Mouse (Mus musculus) macrophage (primary cell): ENCODE results near the gene Tenm2. TPM values are rescaled to one million over a fixed set of nuclear protein-coding genes. Genes with fewer than 3 reads are reported as not detected.

ENCODE experiments used
- H3K27ac ChIP-seq: fragments of 350-480 bp; formaldehyde crosslinking; 2 replicates; pipeline ENCODE4 v1.9.0; 2021
- H3K36me3 ChIP-seq: fragments of 350-480 bp; formaldehyde crosslinking; 2 replicates; pipeline ENCODE4 v1.9.0; 2021; ENCODE audit errors: inconsistent target
- H3K4me3 ChIP-seq: fragments of 350-480 bp; formaldehyde crosslinking; 2 replicates; pipeline ENCODE4 v1.9.0; 2021; ENCODE audit errors: inconsistent target
- H3K79me2 ChIP-seq: fragments of 350-480 bp; formaldehyde crosslinking; 2 replicates; pipeline ENCODE4 v1.9.0; 2021; ENCODE audit errors: inconsistent target
- WGBS: methylation state at CpG from one replicate; pipeline ENCODE4 v1.1.7; 2026; ENCODE audit warnings: inconsistent platforms; ENCODE audit not compliant: missing documents; 5-methylcytosine and 5-hydroxymethylcytosine counted together
- polyA plus RNA-seq: library from polyadenylated mRNA; stranded (reverse); fragments of 250-400 nt; gene quantifications from 3 replicates; pipeline ENCODE4 v1.2.4, GENCODE M21; 2018; ENCODE audit warnings: inconsistent platforms

Tenm2 gene
- polyA plus RNA-seq, 1 experiment from 2014 or later: not detected

DNA sequence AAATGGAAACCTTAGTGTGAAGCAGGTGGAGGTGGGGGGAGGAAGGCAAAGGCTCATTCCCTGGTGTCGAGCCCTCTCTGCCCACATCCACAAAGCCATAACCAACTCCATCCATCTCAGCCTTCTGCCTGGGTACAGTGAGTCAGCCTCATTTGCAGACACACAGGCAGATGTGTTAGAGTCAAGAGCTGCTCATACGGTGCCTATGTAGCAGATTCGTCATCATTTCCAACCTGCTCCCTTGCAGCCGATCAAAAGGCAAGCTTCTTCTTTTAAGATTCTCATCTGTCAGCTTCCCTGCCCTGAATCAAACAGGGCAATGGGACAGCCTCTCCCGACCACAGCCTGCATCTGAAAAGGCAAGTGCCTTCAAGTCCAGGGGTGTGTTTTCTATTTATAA, 979.0 kb downstream of the Tenm2 start:
- Histone ChIP-seq H3K79me2 (no peaks in the 10 kb centered on the region), H3K27ac (no peak overlapping the region), H3K4me3 (no peak overlapping the region), H3K36me3 (no peaks in the 10 kb centered on the region)
- 84% methylated on average over 5 of the region's 5 CpGs for WGBS

DNA sequence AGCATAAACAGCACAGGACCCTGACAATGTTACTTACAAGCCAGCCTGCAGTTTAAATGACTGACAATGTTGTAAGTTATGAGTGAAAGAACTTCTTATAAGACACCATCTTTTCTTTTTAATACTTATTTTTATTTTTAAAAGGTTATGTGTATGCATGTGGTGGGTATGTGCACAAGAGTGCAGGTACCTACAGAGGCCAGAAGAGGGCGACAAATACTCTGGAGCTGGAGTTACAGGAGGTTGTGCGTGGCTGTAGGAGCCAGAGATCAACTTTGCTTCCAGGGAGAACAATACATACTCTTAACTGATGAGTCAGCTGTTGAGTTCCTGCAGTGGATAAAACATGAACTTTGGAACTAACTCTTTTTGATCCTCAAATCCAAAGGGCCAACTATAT, 981.7 kb downstream of the Tenm2 start:
- Histone ChIP-seq H3K79me2 (no peaks in the 10 kb centered on the region), H3K36me3 (no peaks in the 10 kb centered on the region), H3K27ac (no peak overlapping the region), H3K4me3 (no peak overlapping the region)
- 85% methylated on average over 2 of the region's 2 CpGs for WGBS

DNA sequence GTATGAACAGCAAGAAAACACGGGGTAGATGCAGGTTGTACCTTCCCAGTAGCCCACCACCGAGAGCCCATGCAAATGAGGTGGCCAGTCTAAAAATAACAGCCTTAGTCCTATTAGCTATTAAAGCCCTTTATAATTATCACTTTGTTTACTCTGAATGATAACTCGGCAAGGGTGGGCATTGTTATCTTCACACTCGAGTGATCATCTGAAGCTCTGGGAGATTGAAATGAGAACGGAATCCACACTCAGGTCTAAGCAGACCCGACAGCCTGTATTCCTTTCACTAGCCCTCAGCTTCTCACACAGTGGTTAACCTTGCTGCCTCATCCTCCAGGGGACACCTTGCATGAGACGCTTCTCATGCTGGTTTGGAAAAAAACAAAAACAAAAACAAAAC, 985.7 kb downstream of the Tenm2 start:
- Histone ChIP-seq H3K36me3 (no peaks in the 10 kb centered on the region), H3K4me3 (no peak overlapping the region), H3K79me2 (no peaks in the 10 kb centered on the region), H3K27ac (no peak overlapping the region)
- WGBS: 84% methylated on average over 7 of the region's 7 CpGs

DNA sequence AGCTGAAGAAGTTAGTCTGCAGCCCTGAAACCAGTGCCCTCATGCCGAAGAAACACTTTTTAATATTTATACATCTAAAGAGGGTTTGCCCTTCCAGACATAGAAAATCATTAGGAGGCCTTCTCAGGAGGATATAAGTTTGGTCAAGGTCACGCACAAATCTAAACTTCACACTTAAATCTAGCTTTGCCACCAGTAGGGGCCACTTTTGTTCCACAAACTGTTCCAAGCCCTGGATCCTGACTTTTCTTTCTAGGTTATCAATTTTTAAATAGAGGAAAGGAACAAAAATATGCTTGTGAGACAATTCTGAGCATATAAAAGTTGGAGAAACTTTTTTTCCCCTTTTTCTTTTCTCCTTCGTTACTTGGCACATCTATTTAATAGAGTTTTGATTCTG, 989.6 kb downstream of the Tenm2 start:
- Histone ChIP-seq H3K79me2 (no peaks in the 10 kb centered on the region), H3K36me3 (no peaks in the 10 kb centered on the region), H3K27ac (no peak overlapping the region), H3K4me3 (no peak overlapping the region)
- 87% methylated on average over 3 of the region's 3 CpGs for WGBS

DNA sequence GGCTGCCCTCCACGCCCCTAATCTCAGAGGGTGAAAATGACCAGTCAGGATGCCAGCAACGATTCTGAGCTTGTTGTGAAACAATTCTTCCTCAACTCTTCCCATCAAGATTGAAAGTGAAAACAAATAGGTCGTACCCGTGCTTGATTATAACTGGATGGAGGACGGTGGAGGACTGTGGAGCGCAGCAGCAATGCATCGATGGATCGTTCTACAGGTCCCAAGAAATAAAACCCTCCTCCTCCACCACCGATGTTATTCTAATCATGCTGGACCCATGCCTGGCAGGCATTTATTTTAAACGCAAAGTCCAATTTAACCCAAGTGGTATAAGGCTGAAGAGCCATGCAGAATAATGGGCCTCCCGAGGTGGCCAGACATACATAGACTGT, 991.3 kb downstream of the Tenm2 start:
- WGBS: 89% methylated on average over 11 of the region's 11 CpGs
- Histone ChIP-seq H3K79me2 (no peaks in the 10 kb centered on the region), H3K36me3 (no peaks in the 10 kb centered on the region), H3K4me3 (no peak overlapping the region), H3K27ac (no peak overlapping the region)

DNA sequence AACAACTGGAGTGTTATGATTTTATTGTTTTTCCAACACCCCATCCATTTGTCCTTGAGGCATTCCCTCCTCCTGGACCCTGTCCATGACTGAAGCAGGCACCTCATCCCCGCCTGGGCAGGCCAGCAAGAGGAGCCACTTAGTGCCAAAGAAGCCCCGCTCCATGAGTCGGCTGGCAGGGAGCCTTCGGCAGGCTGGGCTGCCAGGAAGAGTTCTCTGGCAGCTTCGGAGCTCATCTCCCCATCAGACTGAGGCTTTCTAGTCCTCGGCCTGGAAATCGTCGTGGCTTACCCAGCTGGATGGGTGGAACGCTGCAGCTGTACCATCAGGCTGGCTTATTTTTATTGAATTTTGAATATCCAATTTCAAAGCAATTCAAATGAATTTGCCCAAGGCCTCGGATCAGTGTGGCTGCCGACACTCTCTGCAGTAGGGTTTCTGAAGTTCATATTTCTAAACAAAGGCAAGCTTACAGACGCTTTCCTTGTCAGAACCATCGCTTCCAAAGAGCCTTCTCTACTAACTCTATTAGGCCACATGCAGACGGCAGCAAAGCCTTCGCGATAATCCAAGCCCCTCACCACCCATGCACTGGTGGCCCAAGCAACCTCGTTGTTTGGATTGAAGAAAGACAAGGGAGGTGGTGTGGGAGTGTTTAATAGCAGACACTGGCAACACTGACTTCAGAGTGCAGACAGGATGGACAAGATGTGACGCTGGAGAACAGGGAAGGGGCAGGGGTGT, 991.8 kb downstream of the Tenm2 start:
- no peak overlapping the region for H3K27ac ChIP-seq
- no peaks in the 10 kb centered on the region for H3K36me3 ChIP-seq
- 91% methylated on average over 18 of the region's 18 CpGs for WGBS
- no peak overlapping the region for H3K4me3 ChIP-seq
- no peaks in the 10 kb centered on the region for H3K79me2 ChIP-seq

DNA sequence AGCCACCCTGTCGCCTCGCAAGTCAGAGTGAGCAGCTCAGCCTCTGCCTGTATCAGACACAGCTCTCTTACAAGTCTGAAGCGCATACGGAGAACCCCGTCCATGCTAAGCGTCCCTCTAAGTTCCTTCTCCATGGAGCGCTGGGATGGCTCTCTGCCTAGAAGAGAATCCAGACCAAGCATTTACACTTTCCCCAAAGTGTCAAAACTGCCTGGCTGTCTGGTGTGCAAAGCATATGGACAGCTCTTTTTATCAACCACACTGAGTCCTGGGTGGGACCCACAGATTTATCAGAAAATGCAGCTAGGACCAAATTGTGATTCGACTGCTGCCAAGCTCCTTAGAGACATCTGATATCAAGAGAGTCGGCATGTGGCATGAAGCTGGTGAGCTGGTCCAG, 996.9 kb downstream of the Tenm2 start:
- WGBS: 91% methylated on average over 9 of the region's 9 CpGs
- Histone ChIP-seq H3K27ac (no peak overlapping the region), H3K4me3 (no peak overlapping the region), H3K79me2 (no peaks in the 10 kb centered on the region), H3K36me3 (no peaks in the 10 kb centered on the region)

DNA sequence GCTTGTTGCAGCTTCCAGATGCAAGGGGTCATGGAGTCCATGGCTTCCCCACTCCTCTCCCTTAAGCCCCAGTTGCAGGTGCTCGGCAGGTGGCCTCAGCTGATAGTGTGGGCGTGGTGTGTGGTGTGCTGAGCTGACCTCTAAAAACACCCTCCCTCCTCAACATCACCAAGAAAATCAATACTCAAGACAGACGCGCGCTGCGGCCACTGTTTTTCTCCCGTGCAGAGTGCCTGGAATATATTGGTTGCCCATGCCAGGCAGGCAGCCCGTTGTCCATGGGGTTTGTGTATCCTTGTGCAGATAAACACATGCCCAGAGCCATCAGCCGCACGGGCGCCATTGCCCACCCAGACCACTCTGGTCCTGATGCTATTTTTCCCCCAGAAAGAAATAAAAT, 1007.1 kb downstream of the Tenm2 start:
- H3K27ac ChIP-seq: no peak overlapping the region
- H3K4me3 ChIP-seq: no peak overlapping the region
- no peaks in the 10 kb centered on the region for H3K36me3 ChIP-seq
- H3K79me2 ChIP-seq: no peaks in the 10 kb centered on the region
- WGBS: 90% methylated on average over 11 of the region's 11 CpGs

DNA sequence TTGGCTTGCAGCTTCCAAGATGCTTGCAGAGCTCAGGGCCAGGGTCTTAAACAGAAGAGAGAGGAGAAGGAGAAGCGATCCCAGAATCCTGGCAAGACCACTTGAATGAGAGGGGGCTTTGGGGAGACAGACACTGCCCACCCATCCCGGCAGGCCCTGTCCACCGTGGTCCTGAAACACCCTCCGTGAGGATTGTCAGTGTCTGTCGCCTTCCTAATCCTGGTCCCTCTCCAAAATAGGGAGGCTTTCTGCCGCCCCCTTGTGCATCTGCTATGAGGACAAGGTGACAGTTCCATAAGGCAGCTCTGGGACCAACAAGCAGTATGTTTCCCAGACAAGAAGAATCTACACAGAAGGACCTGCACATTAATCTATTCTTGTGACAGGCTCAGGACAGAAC, 1007.6 kb downstream of the Tenm2 start:
- 86% methylated on average over 6 of the region's 6 CpGs for WGBS
- H3K79me2 ChIP-seq: no peaks in the 10 kb centered on the region
- H3K36me3 ChIP-seq: no peaks in the 10 kb centered on the region
- no peak overlapping the region for H3K27ac ChIP-seq
- no peak overlapping the region for H3K4me3 ChIP-seq

DNA sequence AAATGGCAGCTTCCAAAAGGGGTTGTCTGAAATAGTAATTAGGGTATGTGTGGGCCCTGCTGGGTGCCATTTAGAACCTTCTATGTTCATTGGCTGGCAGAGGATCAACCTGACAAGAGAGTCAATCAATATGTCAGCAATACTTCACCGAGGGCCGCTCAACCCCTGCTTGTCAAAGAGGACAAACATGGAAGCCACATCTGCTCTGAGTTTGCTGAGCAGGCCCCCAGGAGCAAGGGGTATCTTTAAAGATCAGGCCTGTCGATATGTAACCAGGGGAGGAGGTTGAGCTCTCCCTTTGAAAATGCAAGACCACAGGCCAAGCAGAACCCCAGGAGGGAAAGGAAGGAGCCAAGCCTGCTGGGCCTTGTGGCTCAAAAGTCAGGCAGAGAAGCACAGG, 1009.7 kb downstream of the Tenm2 start:
- Histone ChIP-seq H3K27ac (no peak overlapping the region), H3K36me3 (no peaks in the 10 kb centered on the region), H3K4me3 (no peak overlapping the region), H3K79me2 (no peaks in the 10 kb centered on the region)
- WGBS: 89% methylated on average over 3 of the region's 3 CpGs

DNA sequence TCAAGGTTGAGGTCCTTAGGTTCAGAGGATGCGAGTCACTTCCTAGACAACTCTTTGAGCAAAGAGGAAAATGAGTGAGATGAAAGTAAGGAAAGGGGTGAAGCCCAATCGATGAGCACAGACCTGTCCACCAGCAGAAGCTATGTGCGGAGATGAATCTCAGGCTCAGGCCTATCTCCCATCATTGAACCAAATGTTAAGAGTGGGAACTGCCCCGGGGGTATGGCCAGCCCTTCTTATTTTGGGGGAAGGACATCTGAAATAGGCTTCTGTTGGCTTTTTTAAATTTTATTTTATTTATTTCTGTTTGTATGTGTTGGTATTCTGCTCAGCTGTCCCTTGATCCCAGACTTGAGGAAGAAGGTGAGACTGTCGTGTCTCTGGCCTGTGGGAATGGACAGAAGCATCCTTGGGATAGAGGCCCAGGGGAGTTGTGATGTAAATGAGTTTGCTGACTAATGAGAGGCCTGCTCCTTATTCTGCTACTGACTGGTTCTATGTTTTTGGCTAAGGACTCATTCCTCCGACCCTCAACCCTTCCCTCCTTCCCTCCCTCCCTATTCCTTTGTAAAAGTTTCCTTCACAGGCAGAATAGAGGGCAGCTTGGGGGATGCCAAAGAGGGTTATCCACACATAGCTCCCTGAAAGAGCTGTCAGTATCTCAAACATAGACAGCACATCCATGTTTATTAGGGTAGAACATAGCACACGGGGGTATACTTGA, 1011.9 kb downstream of the Tenm2 start:
- H3K27ac ChIP-seq: no peak overlapping the region
- no peaks in the 10 kb centered on the region for H3K36me3 ChIP-seq
- no peak overlapping the region for H3K4me3 ChIP-seq
- 79% methylated on average over 7 of the region's 7 CpGs for WGBS
- no peaks in the 10 kb centered on the region for H3K79me2 ChIP-seq

DNA sequence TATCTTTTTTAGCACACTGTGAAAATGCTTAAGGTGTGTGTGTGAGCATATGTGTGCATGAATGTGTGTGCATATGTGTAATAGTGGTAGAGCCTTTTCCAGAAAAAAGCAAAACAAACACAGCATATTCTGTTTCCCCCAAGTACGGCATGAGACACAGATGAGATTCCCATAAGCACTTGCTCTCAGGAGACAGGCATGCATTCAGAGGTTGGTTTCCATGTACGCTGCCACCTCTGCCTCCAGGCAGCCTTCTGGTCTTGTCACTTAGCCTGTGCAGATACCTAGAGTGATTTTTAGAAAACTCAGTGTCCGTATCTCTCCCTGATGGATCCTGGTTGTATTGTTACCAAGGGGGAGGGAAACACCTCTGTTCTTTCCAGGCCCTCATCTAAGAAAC, 1013.7 kb downstream of the Tenm2 start:
- WGBS: 90% methylated on average over 3 of the region's 3 CpGs
- no peaks in the 10 kb centered on the region for H3K36me3 ChIP-seq
- no peak overlapping the region for H3K27ac ChIP-seq
- H3K4me3 ChIP-seq: no peak overlapping the region
- no peaks in the 10 kb centered on the region for H3K79me2 ChIP-seq

DNA sequence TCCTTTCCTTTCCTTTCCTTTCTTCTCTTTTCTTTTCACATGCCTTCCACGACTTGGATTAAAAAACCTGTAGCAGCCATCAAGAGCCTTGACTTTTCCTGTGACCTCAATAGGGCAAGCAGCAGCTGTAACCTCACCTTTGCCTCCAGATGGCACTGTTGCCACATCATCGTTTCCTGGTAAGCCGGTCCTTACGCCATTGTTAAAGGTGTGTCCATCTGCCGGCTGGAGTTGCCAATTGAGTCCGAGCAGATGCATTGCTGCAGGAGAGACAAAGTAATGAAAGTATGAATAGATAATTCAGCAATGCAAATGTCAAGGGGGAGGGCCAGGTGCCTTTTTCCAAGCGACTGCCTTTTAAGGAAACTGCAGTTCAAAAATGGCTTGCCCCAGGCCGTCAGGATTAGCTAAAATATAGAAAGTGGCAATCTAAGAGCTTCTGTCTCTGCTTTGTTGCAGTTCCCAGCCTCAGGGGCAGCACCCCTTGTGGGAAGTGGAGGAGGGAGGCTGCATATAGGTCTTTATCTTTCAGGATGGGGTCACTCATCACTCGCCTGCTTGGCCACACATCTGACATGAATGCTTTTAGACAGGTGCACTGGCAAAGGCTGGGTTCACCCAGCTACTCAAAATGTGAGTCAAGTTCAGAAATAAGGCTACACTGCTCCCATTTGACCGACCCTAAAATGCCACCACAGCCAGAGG, 1014.3 kb downstream of the Tenm2 start:
- no peaks in the 10 kb centered on the region for H3K79me2 ChIP-seq
- H3K36me3 ChIP-seq: no peaks in the 10 kb centered on the region
- no peak overlapping the region for H3K4me3 ChIP-seq
- H3K27ac ChIP-seq: no peak overlapping the region
- WGBS: 18% methylated on average over 10 of the region's 10 CpGs

DNA sequence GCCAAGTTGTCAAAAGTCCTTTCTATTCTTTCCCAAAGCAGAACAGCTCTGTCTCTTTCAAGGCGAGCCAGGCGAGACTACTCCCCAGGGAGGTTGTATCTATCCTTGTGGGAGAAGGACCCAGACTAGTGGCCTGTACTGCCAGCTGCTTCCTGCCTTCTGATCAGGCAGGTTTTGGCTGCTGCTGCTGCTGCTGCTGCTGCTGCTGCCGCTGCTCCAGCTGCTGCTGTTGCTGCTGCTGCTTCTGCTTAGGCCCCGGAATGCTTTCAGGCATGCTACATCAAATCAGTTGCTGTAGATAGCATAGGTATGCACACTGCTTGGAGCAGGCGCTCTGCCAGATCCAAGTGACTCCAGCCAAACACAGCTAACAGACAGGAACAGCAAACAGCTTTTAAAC, 1015.1 kb downstream of the Tenm2 start:
- no peak overlapping the region for H3K4me3 ChIP-seq
- no peak overlapping the region for H3K27ac ChIP-seq
- WGBS: 37% methylated on average over 5 of the region's 5 CpGs
- no peaks in the 10 kb centered on the region for H3K79me2 ChIP-seq
- no peaks in the 10 kb centered on the region for H3K36me3 ChIP-seq

DNA sequence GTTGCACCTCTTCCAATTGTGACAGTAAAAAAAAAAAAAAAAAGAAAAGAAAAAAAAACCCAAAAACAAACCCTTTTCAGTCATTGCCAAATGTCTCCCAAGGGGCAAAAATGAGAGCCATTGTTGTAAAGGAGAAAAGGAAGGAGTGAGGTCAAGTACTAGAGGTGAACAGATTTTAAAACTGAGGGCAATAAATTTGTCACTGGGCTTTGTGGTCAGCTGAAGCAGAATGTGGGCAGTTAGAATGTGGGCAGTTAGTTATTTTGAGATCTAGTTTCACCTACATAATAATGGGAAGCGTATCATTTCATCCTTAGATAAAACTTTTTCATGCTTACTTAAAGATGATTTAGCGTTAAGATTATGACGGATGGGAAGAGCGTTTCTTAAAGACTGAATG, 1016.2 kb downstream of the Tenm2 start:
- Histone ChIP-seq H3K36me3 (no peaks in the 10 kb centered on the region), H3K79me2 (no peaks in the 10 kb centered on the region), H3K4me3 (no peak overlapping the region), H3K27ac (no peak overlapping the region)
- WGBS: 81% methylated on average over 4 of the region's 4 CpGs
